Mouse (Mus musculus) testis, postnatal 14 days (tissue): ENCODE data around the gene Aldh1a1.

Experiments
- DNase-seq: peaks from one replicate; pipeline ENCODE4 v3.0.0; 2021; ENCODE audit warnings: low spot score

Aldh1a1 gene

GRCm38 (mm10) chr19:20492491-20492890, at the start of gene Aldh1a1:
Gene Aldh1a1 (plus strand): TSS chr19:20492715.
- DNase-seq = peak; percentile 59

- no peak for DNase-seq
Observed at GRCm38 (mm10) chr19:20447807-20448206, 44.7 kb upstream of the Aldh1a1 start.

- no peak for DNase-seq
Observed at GRCm38 (mm10) chr19:20449546-20449945, 43.0 kb upstream of the Aldh1a1 start.

GRCm38 (mm10) chr19:20451045-20451444, 41.5 kb upstream of the Aldh1a1 start:
- no peak for DNase-seq

- DNase-seq = peak; percentile 21
Observed at GRCm38 (mm10) chr19:20484497-20484896, 8.0 kb upstream of the Aldh1a1 start.

GRCm38 (mm10) chr19:20491950-20492349, 565 bp upstream of the Aldh1a1 start:
- peak; percentile 80 for DNase-seq

- DNase-seq = no peak
Observed at GRCm38 (mm10) chr19:20496476-20496875, 4.0 kb downstream of the Aldh1a1 start.

- no peak for DNase-seq
Observed at GRCm38 (mm10) chr19:20505359-20505758, 12.8 kb downstream of the Aldh1a1 start.

GRCm38 (mm10) chr19:20506936-20507615, 14.6 kb downstream of the Aldh1a1 start:
- no peak for DNase-seq

GRCm38 (mm10) chr19:20508609-20509008, 16.1 kb downstream of the Aldh1a1 start:
- DNase-seq = peak; percentile 64

- no peak for DNase-seq
Observed at GRCm38 (mm10) chr19:20511971-20512370, 19.5 kb downstream of the Aldh1a1 start.

- no peak for DNase-seq
Observed at GRCm38 (mm10) chr19:20513181-20513580, 20.7 kb downstream of the Aldh1a1 start.

GRCm38 (mm10) chr19:20513688-20514361, 21.3 kb downstream of the Aldh1a1 start:
- no peak for DNase-seq

- DNase-seq = no peak
Observed at GRCm38 (mm10) chr19:20516481-20516880, 24.0 kb downstream of the Aldh1a1 start.

GRCm38 (mm10) chr19:20529156-20529555, 36.6 kb downstream of the Aldh1a1 start:
- peak; percentile 46 for DNase-seq

- DNase-seq = no peak
Observed at GRCm38 (mm10) chr19:20529921-20530696, 37.6 kb downstream of the Aldh1a1 start.

GRCm38 (mm10) chr19:20536538-20536937, 44.0 kb downstream of the Aldh1a1 start:
- peak; percentile 11 for DNase-seq

GRCm38 (mm10) chr19:20541044-20541443, 48.5 kb downstream of the Aldh1a1 start:
- no peak for DNase-seq

- DNase-seq = no peak
Observed at GRCm38 (mm10) chr19:20541924-20542323, 49.4 kb downstream of the Aldh1a1 start.

GRCm38 (mm10) chr19:20543816-20544215, 51.3 kb downstream of the Aldh1a1 start:
- DNase-seq = no peak

GRCm38 (mm10) chr19:20544941-20545340, 52.4 kb downstream of the Aldh1a1 start:
- no peak for DNase-seq

- no peak for DNase-seq
Observed at GRCm38 (mm10) chr19:20547025-20547424, 54.5 kb downstream of the Aldh1a1 start.

GRCm38 (mm10) chr19:20549409-20549808, 56.9 kb downstream of the Aldh1a1 start:
- DNase-seq = no peak
